Mouse (Mus musculus): Measurements from ENCODE around the gene Gle1. TPM values are rescaled to one million over a fixed set of nuclear protein-coding genes. Genes with fewer than 3 reads are reported as not detected.

The Gle1 gene
- polyA plus RNA-seq (2014; fragmentation: Illumina TruSeq; extraction: RNeasy Lipid Tissue Mini Kit (QIAGEN cat#74804); ENCODE audit: low read depth, low replicate concordance): 22.6 TPM

DNA sequence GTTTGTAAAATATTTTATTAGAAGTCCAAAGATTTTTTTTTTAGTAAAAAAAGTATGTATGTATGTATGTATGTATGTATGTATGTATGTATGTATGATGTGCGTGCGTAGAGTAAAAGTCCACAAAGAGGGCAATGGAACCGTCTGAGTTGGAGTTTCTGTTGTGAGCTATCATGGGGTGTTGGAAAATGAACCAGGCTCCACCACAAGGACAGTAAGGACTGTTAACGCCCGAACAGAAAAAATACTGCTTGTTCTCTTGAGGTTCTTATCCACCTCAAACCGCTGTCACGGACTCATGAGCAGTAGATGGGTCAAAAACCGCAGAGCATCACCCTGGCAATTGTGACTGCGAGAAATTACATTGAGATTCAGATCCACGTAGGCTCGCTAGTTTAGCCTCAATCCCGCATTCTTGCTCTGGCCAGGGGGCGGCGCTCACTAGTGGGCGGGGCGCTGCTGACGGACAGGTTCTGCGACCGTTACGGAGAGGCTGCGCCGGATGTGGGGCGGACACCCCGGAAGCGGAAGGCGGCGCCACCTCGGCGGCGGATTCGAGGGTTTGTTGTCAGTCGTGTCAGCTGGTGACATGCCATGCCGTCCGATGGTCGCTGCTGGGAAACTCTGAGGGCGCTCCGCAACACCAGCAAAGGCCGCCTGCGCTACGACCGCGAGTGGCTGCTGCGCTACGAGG, at the start of gene Gle1:
TSS of gene Gle1 (plus strand) at position 521 of the 694 bp plus-strand sequence.

DNA sequence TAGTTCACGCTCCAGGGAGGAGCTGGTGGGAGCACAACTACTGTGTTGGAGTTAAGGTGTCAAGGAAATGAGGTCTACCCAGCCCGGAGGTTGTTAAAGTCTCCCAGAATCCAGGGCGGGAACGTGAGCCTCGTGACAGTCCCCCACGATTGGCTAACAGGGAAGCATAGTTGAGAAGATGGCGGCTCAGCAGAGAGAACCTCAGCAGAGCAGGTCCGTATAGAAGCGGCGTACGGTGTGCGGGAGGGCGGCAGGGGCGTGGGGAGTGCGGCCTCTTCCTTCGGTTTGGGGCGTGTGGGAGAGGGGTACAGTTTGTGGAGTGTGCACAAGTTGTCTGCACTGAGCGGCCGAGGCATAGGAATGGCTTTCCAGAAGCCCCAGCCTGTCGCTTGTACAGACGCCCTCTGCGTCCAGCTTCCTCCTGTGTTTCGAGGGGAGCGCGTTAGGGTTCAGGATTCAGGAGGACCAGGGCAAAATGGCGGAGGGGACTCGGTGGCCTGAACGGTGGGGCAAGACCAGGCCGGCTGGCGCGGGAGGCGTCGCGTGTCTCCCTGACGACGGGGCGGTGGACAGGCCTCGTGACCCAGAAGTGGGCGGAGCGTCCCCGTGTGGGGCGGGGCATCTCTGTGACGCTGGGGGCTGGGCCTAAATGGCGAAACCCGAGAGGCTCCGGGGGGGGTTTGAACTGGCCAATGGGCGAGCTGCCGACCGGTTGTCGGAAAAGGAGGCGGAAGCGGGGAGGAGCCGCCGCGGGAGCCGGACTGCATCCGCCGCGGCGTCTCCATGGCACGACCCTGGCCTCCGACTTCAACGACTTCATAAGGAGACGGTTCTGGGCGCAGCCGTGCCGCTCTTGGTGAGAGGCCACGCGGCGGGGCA, 45.9 kb upstream of the Gle1 start, which contains the start of gene Odf2:
TSS of gene Odf2 (plus strand) at position 156 of the 879 bp plus-strand sequence.

DNA sequence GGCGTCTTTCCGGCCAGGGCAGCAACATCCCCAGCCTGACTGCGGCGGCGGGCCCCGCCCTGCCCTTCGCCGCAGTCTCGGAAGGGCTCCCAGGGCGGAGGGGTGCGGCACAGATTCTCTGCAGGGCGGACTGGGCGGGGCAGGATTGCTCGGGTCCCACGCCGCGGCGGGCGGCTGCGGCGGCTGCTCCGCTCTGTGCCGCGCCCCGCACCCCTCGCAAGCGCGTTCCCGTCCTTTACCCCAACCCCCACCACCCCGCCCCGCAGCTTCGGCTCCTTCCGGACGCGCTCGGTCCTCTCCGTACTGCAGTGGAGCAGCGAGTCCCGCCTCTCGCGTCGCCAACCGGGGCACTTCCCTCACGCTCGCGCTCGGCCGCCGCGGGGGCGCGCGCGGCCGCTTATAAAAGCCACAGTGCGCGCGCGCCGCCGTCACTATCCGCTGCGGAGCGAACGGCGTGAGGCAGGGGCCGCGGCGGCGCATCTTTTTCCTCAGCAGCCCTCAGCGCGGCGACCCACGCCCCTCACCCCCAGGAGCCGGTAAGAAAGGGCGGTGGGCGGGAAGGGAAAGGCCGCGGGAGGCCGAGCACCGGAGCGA, 30.1 kb downstream of the Gle1 start, which contains the start of gene Sptan1:
TSS of gene Sptan1 (plus strand) at position 311 of the 594 bp plus-strand sequence.

Other genes with a start within 250 kb of the Gle1 start
- gene Gm13420, start 183.7 kb upstream of the Gle1 start, polyA plus RNA-seq (2014; fragmentation: Illumina TruSeq; extraction: RNeasy Lipid Tissue Mini Kit (QIAGEN cat#74804); ENCODE audit: low read depth, low replicate concordance): not detected
- gene Gm13547, start 176.1 kb upstream of the Gle1 start, polyA plus RNA-seq (2014; fragmentation: Illumina TruSeq; extraction: RNeasy Lipid Tissue Mini Kit (QIAGEN cat#74804); ENCODE audit: low read depth, low replicate concordance): not detected
- 20.8 TPM for gene Coq4, start 147.9 kb upstream of the Gle1 start, polyA plus RNA-seq (2014; fragmentation: Illumina TruSeq; extraction: RNeasy Lipid Tissue Mini Kit (QIAGEN cat#74804); ENCODE audit: low read depth, low replicate concordance)
- gene Trub2, start 146.9 kb upstream of the Gle1 start, polyA plus RNA-seq (2014; fragmentation: Illumina TruSeq; extraction: RNeasy Lipid Tissue Mini Kit (QIAGEN cat#74804); ENCODE audit: low read depth, low replicate concordance): 21.3 TPM
- 13.0 TPM for gene Slc27a4, start 132.8 kb upstream of the Gle1 start, polyA plus RNA-seq (2014; fragmentation: Illumina TruSeq; extraction: RNeasy Lipid Tissue Mini Kit (QIAGEN cat#74804); ENCODE audit: low read depth, low replicate concordance)
- 26.2 TPM for gene Urm1, start 115.4 kb upstream of the Gle1 start, polyA plus RNA-seq (2014; fragmentation: Illumina TruSeq; extraction: RNeasy Lipid Tissue Mini Kit (QIAGEN cat#74804); ENCODE audit: low read depth, low replicate concordance)
- gene Cercam, start 66.3 kb upstream of the Gle1 start, polyA plus RNA-seq (2014; fragmentation: Illumina TruSeq; extraction: RNeasy Lipid Tissue Mini Kit (QIAGEN cat#74804); ENCODE audit: low read depth, low replicate concordance): 3.7 TPM
- gene Odf2, start 46.2 kb upstream of the Gle1 start, polyA plus RNA-seq (2014; fragmentation: Illumina TruSeq; extraction: RNeasy Lipid Tissue Mini Kit (QIAGEN cat#74804); ENCODE audit: low read depth, low replicate concordance): 31.9 TPM
- gene Sptan1, start 30.1 kb downstream of the Gle1 start, polyA plus RNA-seq (2014; fragmentation: Illumina TruSeq; extraction: RNeasy Lipid Tissue Mini Kit (QIAGEN cat#74804); ENCODE audit: low read depth, low replicate concordance): 151 TPM
- gene Wdr34, start 113.5 kb downstream of the Gle1 start, polyA plus RNA-seq (2014; fragmentation: Illumina TruSeq; extraction: RNeasy Lipid Tissue Mini Kit (QIAGEN cat#74804); ENCODE audit: low read depth, low replicate concordance): 8.2 TPM
- 116 TPM for gene Set, start 122.0 kb downstream of the Gle1 start, polyA plus RNA-seq (2014; fragmentation: Illumina TruSeq; extraction: RNeasy Lipid Tissue Mini Kit (QIAGEN cat#74804); ENCODE audit: low read depth, low replicate concordance)
- gene Pkn3, start 142.3 kb downstream of the Gle1 start, polyA plus RNA-seq (2014; fragmentation: Illumina TruSeq; extraction: RNeasy Lipid Tissue Mini Kit (QIAGEN cat#74804); ENCODE audit: low read depth, low replicate concordance): 13.1 TPM
- gene Zdhhc12, start 158.2 kb downstream of the Gle1 start, polyA plus RNA-seq (2014; fragmentation: Illumina TruSeq; extraction: RNeasy Lipid Tissue Mini Kit (QIAGEN cat#74804); ENCODE audit: low read depth, low replicate concordance): 5.9 TPM
- gene Zer1, start 189.2 kb downstream of the Gle1 start, polyA plus RNA-seq (2014; fragmentation: Illumina TruSeq; extraction: RNeasy Lipid Tissue Mini Kit (QIAGEN cat#74804); ENCODE audit: low read depth, low replicate concordance): 29.0 TPM
- 16.3 TPM for gene Tbc1d13, start 198.3 kb downstream of the Gle1 start, polyA plus RNA-seq (2014; fragmentation: Illumina TruSeq; extraction: RNeasy Lipid Tissue Mini Kit (QIAGEN cat#74804); ENCODE audit: low read depth, low replicate concordance)
- 74.8 TPM for gene Endog, start 236.1 kb downstream of the Gle1 start, polyA plus RNA-seq (2014; fragmentation: Illumina TruSeq; extraction: RNeasy Lipid Tissue Mini Kit (QIAGEN cat#74804); ENCODE audit: low read depth, low replicate concordance)
- gene Spout1, start 243.0 kb downstream of the Gle1 start, polyA plus RNA-seq (2014; fragmentation: Illumina TruSeq; extraction: RNeasy Lipid Tissue Mini Kit (QIAGEN cat#74804); ENCODE audit: low read depth, low replicate concordance): 9.4 TPM

Data from heart, adult 10 weeks (tissue).